Mouse (Mus musculus) C2C12 (cell line): ENCODE data around the gene Igf2r.

Source experiments
- CEBPB ChIP-seq: IDR thresholded peaks from one replicate; pipeline ENCODE4 v1.6.1; 2011; ENCODE audit warnings: low read depth, mild to moderate bottlenecking, control low read depth, moderate library complexity
- CTCF ChIP-seq: IDR thresholded peaks from one replicate; pipeline ENCODE4 v1.5.1; 2011; ENCODE audit not compliant: control insufficient read depth, insufficient read depth, insufficient read length
- FOSL1 ChIP-seq: IDR thresholded peaks from one replicate; pipeline ENCODE4 v1.8.0; 2011; ENCODE audit warnings: mild to moderate bottlenecking, low read length; ENCODE audit not compliant: poor library complexity, insufficient read depth, severe bottlenecking
- MAX ChIP-seq: IDR thresholded peaks from one replicate; pipeline ENCODE4 v1.6.1; 2011; ENCODE audit warnings: mild to moderate bottlenecking, control low read depth
- MYOG ChIP-seq: IDR thresholded peaks from one replicate; pipeline ENCODE4 v1.6.1; 2011; ENCODE audit not compliant: control insufficient read depth, insufficient read length; ENCODE audit errors: extremely low read depth
- USF1 ChIP-seq: IDR thresholded peaks from one replicate; pipeline ENCODE4 v1.6.1; 2011; ENCODE audit warnings: low read depth, mild to moderate bottlenecking, control low read depth, moderate library complexity

DNA sequence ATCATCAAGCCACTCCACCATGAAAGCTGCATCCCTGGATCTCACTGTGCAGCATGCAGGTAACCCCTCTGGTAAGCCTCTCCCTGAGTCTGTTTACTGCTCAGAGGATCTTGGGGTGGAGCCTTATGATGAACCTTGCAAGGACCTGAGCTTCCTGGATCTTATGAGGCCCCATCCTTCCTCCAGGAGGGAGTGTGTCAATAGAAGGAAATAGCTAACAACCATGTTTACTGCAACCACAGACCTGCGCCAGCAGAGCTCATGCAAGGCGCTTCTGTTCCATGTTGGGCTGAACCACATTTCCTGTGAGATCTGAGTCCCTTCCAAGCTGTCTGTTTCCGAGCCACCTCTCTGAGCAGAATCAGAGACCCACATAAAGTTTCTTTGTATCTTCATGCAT is 10.0 kb upstream of the Igf2r start:
- TF ChIP-seq CTCF: no peak
- no peak for TF ChIP-seq CEBPB
- no peak for TF ChIP-seq USF1
- no peak for TF ChIP-seq MYOG
- TF ChIP-seq MAX: no peak
- no peak for TF ChIP-seq FOSL1
